Mouse (Mus musculus): ENCODE measurements around the gene Adam17.

The Adam17 gene

DNA sequence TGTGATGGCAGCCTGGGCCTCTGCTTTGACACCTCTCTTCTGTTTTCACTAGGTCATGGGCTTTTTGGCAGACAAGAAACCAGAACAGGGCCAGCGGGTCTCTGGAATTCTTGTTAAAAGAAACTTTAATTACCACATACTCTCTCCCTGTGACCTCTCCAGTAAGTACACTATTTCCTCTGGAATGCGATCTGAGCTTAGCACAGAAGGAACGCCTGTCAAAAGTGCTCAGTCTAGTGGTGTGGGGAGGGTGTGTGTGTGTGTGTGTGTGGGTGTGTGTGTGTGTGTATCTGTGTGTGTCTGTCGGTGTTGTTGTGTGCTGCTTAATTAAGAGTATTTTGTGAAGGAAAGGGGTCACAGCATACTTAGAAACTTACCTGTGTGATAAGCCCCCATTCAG, 66.7 kb downstream of the Adam17 start:
- DNase-seq, result no peak

GRCm38 (mm10) chr12:21305741-21306140, 67.7 kb downstream of the Adam17 start:
- peak; percentile 44 to 81 for DNase-seq

GRCm38 (mm10) chr12:21302361-21302783, 71.1 kb downstream of the Adam17 start:
- DNase-seq, result peak; percentile 62 to 86

- peak; percentile 51 to 76 for DNase-seq
Observed at GRCm38 (mm10) chr12:21301932-21302331, 71.5 kb downstream of the Adam17 start.

- peak in 1 of 2 experiments; percentile 48 for DNase-seq
Observed at GRCm38 (mm10) chr12:21301324-21301723, 72.1 kb downstream of the Adam17 start.

DNA sequence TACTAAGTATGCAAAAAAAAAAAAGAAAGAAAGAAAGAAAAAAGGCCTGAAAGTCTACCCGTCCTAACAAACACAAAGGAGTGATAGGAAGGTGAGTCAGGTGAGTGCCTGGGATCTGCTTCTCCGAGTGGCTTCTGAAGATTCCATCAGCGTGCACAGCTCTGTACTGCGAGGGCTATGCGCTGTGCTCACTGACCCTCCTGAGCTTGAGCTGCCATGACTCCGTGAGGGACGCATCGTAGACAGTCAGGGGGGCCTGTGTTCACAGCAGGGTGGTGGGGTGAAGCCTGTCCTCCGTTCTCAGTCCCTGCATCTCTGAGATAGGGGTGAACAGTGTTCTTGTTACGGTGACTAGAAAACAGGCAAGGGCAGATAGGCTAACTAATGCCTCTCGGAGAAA, 74.6 kb downstream of the Adam17 start:
- DNase-seq, result no peak

DNA sequence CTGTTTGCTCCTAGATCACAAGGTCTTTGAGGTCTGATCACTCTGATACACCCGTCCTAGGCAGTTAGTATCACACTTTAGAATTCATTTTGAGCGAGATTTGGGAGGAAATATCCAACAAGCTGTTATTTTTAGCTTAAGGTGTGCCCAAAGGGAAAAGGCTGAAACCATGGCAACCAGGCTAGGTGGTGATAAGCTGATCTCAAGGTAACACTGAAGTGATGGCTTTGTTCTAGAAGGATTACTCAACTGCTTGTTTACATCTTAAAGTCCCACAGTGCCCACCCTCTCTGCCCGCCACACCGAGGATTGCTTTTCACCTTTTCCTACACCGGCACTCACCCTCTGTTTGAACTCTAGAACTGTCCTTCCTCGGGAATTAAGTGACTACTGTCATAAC, 83.8 kb downstream of the Adam17 start:
- no peak for DNase-seq

GRCm38 (mm10) chr12:21288716-21289395, 84.6 kb downstream of the Adam17 start:
- DNase-seq, result no peak

GRCm38 (mm10) chr12:21286712-21287650, 86.5 kb downstream of the Adam17 start:
- no peak for DNase-seq

DNA sequence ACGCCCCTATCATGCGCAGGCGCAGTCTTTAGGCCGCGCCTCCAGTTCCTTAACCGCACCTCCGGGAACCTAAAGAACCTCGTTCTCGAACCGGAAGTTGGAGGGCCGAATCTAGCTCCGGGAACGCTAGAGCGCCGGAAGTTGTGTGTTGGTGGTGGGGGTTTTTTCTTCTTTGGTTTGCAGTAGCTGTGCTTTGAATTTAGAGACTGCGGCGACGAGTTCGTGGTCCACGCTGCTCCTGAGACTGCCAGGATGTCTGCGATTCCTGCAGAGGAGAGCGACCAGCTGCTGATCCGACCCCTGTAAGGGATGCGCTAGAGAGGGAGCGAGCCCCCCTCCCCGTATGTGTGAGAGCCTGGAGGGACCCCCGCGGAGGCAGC, 87.2 kb downstream of the Adam17 start, which contains the start of gene Itgb1bp1:
Itgb1bp1 (minus strand) TSS at position 42 of the 380 bp plus-strand sequence.
- peak; percentile 99 for DNase-seq

DNA sequence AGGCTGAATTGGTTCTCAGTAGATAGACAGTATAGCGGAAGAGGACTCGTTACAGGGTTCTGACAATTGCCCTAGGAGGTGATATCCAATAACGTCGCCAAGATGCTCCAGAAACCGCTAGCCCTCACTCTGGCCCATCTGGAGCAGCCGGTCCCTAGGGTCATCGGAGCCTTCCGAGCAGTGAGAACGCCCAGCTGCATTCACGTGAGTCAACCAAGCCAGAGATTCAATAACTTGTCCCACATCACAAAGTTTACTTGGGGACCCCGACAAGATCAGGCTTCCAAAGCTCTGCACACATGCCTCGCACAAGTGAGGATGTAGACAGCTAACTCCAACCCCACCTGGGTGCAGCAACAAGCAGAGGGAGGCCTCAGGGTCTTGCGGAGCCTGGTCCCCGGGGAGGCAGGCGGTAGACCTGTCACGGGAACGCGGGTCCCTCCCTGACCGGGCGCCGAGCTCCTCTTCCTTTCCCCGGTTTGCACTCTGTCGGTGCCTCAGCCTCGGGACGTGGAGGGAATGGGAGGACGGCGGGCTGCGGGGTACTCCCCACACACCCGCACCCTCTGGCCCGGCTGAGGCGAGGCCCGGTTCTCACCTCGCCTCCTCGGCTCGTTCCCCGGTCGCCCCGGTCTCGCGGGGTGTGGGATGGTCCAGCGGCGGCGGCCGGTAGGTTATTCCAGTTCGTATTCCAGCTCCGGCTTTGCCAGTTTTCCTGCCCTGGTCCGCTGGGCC, 87.8 kb downstream of the Adam17 start:
- DNase-seq, result no peak

DNA sequence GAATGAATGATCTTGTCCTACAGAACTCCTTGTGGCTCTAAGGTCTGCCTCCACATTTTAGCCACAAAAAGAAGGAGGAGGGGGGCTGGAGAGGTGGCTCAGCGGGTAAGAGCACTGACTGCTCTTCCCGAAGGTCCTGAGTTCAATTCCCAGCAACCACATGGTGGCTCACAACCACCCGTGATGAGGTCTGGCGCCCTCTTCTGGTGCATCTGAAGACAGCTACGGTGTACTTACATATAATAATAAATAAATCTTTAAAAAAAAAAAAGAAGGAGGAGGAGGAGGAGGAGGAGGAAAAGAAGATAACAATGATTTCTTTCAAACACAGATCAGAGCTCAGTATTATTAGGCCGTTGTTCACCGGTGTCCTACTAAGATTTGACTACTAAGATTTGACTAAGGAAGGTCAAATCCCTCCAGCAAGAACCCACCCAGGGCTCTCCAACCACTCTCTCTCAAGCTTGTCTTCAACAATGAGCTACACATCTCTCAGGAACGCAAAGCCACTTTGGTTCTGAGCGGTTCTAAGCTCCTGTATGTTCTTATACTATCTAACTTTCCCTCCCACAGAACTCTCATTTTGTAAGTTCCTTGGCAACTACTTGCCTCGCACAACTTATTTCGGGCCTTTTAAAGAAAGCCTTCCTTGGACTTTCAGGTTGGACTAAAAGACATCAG, 88.5 kb downstream of the Adam17 start, which contains the start of gene Cpsf3:
Cpsf3 (plus strand) TSS at position 631 of the 681 bp plus-strand sequence.
- no peak for DNase-seq

GRCm38 (mm10) chr12:21277352-21277864, 96.0 kb downstream of the Adam17 start:
- DNase-seq, result no peak

- no peak for DNase-seq
Observed at GRCm38 (mm10) chr12:21274446-21274845, 99.0 kb downstream of the Adam17 start.
